Mouse (Mus musculus): Measurements from ENCODE around the gene Mtmr11.

Mtmr11 gene

GRCm38 (mm10) chr3:96161869-96162840 lies at the start of gene Mtmr11:
TSS of gene Mtmr11 (plus strand) at chr3:96162004.
- DNase-seq = no peak

DNA sequence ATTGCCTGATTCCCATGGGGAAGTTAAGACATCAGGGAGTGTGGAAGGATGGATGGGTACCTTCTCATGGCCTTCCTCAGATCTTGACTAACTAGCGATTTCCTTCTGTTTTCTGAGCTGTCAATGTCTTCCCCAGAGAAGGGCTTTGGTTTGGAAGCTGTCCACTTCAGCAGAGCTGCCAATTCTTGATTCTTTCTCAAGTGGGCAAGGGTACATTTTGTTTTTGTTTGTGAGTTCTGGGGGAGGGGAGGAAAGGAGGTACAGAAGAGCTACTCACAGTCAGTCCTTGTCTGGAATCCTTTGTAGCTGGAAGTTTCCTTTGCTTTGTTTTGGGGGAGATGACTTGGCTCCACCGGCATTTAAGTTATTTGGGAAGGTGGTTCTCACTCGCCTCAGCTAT lies 48.6 kb upstream of the Mtmr11 start:
- no peak for DNase-seq

DNA sequence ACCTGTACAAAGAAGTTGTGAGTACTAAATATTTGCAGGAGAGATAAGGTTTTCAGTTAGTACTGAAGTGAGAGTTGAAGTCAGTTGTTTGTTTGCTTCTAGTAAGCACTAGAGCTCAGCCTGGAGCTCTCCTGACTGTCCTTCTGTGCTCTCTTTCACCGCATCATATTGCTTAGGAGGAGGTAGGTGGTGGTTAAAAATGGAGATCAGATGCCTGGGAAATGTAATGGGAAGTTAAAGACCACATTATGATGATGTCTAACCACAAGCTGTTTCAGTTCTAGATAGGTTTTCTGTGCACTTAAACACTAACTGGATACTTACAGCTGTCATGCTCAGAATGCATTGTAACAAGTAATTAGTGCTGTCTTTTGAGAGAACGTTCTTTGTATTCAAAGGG lies 43.7 kb upstream of the Mtmr11 start:
- no peak for DNase-seq

- DNase-seq = no peak
Observed at GRCm38 (mm10) chr3:96118702-96119101, 43.1 kb upstream of the Mtmr11 start.

- DNase-seq = no peak
Observed at GRCm38 (mm10) chr3:96124235-96124634, 37.6 kb upstream of the Mtmr11 start.

- DNase-seq = no peak
Observed at GRCm38 (mm10) chr3:96128128-96128527, 33.7 kb upstream of the Mtmr11 start.

- DNase-seq = no peak
Observed at GRCm38 (mm10) chr3:96132478-96132877, 29.3 kb upstream of the Mtmr11 start.

- no peak for DNase-seq
Observed at GRCm38 (mm10) chr3:96133327-96133905, 28.4 kb upstream of the Mtmr11 start.

GRCm38 (mm10) chr3:96135011-96135410 lies 26.8 kb upstream of the Mtmr11 start:
- DNase-seq = no peak

- DNase-seq = no peak
Observed at GRCm38 (mm10) chr3:96147950-96148349, 13.9 kb upstream of the Mtmr11 start.

DNA sequence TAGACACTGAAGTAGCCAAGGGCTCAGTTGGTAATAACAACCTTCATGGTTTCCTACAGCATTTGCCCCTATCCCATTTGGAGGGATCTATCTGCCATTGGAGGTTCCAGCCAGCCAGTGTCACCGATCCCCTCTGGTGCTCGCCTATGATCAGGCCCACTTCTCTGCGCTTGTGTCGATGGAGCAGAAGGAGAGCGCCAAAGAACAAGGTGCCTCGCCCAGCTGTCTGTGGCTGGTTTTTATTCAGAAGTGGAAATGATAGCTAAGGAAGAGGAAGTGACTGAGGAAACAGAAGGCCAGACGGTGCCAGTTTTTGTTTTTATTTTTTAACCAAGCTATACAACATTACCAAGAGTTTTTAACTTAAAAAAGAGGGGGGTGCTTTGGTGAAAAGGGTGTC lies 10.0 kb upstream of the Mtmr11 start:
- DNase-seq = no peak

- no peak for DNase-seq
Observed at GRCm38 (mm10) chr3:96152611-96153010, 9.2 kb upstream of the Mtmr11 start.

DNA sequence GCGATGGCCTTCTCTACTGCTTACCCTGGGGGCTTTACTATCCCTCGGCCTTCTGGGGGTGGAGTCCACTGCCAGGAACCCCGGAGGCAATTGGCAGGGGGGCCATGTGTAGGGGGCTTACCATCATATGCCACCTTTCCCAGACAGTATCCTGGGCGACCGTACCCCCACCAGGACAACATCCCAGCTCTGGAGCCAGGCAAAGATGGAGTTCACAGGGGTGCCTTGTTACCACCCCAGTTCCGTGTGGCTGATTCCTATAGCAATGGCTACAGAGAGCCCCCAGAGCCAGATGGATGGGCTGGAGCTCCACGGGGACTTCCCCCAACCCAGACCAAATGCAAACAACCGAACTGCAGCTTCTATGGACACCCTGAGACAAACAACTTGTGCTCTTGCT lies 6.3 kb upstream of the Mtmr11 start:
- DNase-seq = no peak

DNA sequence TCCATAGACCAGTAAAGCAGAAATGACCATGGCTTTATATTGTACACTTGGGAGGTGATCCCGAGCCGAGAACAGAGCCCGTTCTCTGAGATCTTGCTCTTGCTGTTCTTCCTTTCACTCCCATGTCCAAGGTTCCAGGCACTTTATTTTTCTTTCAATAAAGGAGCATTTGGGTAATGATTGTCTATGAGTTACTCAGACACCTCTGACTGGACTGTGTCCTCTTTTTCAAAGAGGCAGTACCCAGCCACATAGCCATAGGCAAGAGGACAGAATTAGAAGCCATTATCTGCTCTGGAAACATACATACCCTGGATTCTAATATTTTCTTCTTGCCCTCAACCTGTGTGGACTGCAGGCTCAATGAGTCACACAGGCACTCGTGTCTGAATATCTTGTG lies 2.0 kb upstream of the Mtmr11 start:
- no peak for DNase-seq

DNA sequence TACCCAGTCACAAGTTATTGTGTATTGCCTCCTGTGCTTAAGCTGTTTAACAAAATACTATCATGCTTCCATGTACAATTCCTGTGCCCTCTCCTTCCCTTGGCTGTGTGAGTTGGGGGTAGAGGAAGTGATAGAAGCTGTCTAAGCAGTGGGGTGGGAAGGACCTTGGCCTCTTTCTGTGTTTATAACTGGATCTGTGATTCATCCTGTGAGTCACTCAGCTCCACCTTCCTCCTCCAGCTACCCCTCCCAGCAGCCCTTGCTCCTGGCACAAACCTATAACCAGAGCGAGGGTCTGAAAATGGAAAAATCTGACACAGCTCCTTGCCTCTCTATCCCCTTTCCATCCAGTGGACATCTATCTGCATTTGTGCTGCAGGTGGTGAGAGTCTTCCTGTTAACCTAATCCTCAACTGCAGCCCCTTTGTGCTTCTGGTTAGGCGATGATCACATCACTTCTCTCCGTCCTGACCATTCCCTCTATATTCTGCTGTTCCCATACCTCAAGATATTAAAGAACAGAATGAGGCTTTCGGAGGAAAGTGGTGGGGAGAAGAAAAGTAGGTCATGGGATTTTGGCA lies 1.5 kb upstream of the Mtmr11 start:
- no peak for DNase-seq

DNA sequence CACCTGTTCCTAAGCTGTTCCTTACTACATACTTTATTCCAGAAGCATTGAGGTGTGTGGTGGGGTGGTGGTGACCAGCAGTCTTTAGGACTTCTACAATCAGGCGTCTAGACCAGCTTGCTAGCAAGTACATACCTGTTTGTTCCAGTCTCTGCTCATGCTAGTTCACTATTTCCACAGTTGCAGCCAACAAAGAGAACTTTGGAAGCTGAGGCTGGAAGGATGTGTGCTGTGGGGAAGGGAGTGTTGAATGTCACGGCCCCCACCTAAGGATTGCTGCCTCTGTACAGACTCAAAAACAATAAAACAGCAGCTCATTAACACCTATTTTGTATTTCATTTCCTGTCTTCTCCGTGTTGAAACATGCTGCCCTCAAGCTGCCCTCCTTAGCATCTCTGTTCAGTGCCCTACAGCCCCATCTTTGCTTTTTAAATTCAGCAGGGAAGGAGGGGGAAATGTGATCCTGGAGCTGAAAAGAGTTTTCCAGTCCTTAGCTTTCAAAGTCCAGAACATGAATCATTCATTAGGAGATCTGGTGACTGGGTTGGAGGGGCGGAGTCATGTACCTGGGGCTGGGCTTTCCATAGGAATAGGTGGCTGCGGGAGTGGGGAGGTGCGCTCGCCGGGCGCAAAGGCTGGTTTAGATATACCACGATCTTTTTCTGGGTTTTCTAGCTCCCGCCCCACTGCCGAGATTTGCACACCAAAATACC lies 844 bp upstream of the Mtmr11 start:
- no peak for DNase-seq

- no peak for DNase-seq
Observed at GRCm38 (mm10) chr3:96163040-96163439, 1.2 kb downstream of the Mtmr11 start.

DNA sequence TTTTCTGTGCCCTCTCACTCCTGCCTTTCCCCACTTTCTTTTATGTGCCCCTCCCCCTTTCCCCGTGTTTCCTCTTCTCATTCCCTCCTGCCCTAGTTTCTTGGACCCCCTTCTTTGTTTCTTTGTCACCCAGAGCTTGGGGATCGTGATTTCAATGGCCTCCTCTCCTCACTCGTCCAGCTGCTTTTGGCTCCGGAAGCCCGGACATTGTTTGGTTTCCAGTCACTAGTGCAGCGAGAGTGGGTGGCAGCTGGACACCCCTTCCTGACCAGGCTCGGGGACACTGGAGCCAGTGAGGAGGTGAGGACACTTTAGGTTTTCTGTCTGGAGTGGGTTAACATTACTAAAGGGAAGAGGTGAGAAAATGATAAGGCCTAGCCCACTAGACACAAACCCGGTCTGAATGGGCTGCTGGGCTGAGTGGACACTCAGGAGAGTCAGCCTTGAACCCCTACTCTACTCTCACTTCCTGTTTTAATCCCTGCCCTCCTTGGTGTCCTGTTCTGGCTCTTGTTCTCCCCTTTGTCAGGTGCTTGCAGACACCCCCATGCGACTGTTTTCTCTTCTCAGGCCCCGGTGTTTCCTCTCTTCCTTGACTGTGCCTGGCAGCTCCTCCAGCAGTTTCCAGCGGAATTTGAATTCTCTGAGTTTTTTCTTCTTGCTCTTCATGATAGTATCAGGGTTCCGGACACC lies 6.8 kb downstream of the Mtmr11 start:
- no peak for DNase-seq

- no peak for DNase-seq
Observed at GRCm38 (mm10) chr3:96170276-96170675, 8.5 kb downstream of the Mtmr11 start.

DNA sequence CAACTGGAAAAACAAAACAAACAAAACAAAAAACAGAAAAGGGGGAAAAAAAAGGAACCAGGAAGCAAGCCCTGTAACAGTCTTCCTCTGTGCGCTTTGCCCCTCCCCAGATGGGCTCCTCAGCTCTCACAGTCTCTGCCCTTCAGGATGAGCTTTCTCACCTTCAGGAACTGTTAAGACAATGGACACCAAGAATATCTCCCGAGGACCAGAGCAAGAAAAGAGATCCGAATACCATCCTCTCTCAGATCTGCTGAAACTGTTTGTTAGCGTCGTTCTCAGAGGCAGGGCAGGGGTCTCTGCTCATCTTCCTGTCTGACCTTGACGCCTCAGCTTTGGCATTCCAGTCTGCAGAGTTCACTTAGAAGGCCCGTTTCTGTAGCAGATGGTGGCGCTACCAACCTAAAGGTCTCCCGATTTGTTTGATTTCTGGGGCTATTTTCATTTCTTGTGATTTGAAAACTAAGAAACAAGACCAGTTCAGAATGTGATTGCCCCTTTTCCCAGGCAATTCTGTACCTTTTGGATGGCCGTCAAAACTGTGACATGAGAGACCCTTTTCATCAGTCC lies 9.3 kb downstream of the Mtmr11 start:
- DNase-seq = no peak

GRCm38 (mm10) chr3:96171583-96172196 lies 9.9 kb downstream of the Mtmr11 start:
- DNase-seq = no peak
